Mouse (Mus musculus) ES-E14 (cell line): ENCODE measurements at regions not wholly inside any gene's neighbourhood (a gene's known extent, or its start where the extent isn't known, plus 50 kb on each side); places are given as distances from the start of the nearest gene placed in this dataset.

Experiments
- CHD2 ChIP-seq: IDR thresholded peaks from 2 replicates; pipeline ENCODE4 v1.6.1; 2014; ENCODE audit warnings: mild to moderate bottlenecking, low read depth, low read length, inconsistent platforms
- HCFC1 ChIP-seq: IDR thresholded peaks from 2 replicates; pipeline ENCODE4 v1.6.1; 2012; ENCODE audit warnings: low read length, inconsistent platforms, borderline replicate concordance; ENCODE audit not compliant: insufficient read depth
- MAFK ChIP-seq: IDR thresholded peaks from 2 replicates; pipeline ENCODE4 v1.6.1; 2014; ENCODE audit warnings: mild to moderate bottlenecking, low read depth, low read length, inconsistent platforms; ENCODE audit not compliant: insufficient read depth
- ZC3H11A ChIP-seq: IDR thresholded peaks from 2 replicates; pipeline ENCODE4 v1.6.1; 2012; ENCODE audit warnings: low read depth, mild to moderate bottlenecking, inconsistent platforms, low read length, borderline replicate concordance
- ZNF384 ChIP-seq: IDR thresholded peaks from 2 replicates; pipeline ENCODE4 v1.6.1; 2012; ENCODE audit warnings: low read depth, low read length, inconsistent platforms

DNA sequence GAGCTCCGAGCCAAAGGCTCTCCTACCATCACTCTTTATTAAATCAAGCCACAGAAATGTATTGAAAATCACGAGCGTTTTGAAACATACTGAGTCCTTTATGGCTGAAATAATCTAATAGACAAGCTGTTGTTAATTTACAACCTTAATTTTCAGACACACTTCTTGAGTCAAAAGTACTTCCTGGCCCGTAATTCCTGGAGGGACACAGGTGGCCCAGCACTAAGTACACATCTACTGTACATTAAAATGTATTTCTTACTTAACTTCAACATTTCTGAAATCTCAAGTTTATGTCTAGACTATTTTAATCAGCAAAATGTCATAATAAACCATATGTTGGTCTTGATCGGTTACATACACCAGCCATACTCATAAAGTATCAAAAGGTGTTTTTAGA, 2163.3 kb upstream of the Gm7489 start:
- TF ChIP-seq ZC3H11A (no peak), ZNF384 (no peak), CHD2 (no peak), HCFC1 (no peak), MAFK (no peak)
